Mouse (Mus musculus): Measurements from ENCODE around the gene Sec14l5.

Sec14l5 gene

GRCm38 (mm10) chr16:5147037-5147385 is at the start of gene Sec14l5:
TSS of gene Sec14l5 (plus strand) at chr16:5147109.
- DNase-seq (ENCODE audit: low read depth), result no peak

- DNase-seq (ENCODE audit: low read depth), result no peak
These were observed 45.9 kb upstream of the Sec14l5 start for GRCm38 (mm10) chr16:5101000-5101399.

DNA sequence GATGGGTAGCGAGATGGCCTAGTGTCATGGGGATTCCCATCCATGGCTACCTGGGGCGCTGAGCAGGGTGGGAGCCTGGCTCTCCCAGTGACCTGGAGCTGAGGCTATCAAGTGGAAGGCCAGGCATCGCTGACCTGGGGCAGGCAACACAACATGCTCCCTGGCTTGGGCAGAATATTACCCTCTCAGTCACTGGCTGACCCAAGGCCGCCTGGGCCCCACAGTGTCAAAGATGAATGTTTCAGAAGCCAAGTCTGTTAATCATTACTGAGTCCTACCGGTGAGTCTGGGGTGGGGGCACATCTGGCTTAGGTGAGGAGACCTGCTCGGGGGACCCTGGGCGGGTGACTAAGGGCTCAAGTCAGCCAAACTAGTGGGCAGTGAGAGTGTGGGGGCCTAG is 37.0 kb upstream of the Sec14l5 start:
- no peak for DNase-seq (ENCODE audit: low read depth)

DNA sequence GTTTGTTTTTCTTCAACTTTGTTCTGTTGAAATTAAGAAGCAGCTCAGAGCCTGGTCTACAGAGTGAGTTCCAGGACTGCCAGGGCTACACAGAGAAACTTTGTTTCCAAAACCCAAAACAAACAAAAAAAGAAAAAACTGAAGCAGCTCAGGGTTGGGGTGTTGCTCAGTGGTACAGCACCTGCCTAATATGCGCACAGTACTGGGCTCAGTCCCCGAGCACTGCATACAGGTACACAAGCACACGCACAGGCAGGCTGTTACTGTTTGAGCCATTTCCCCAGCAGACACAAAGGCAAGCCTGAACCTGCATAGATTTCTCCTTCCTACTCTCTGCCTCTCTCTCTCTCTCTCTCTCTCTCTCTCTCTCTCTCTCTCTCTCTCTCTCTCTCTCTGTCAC is 35.9 kb upstream of the Sec14l5 start:
- no peak for DNase-seq (ENCODE audit: low read depth)

- no peak for DNase-seq (ENCODE audit: low read depth)
These were observed 33.8 kb upstream of the Sec14l5 start for GRCm38 (mm10) chr16:5113002-5113550.

GRCm38 (mm10) chr16:5113582-5113981 is 33.3 kb upstream of the Sec14l5 start:
- no peak for DNase-seq (ENCODE audit: low read depth)

DNA sequence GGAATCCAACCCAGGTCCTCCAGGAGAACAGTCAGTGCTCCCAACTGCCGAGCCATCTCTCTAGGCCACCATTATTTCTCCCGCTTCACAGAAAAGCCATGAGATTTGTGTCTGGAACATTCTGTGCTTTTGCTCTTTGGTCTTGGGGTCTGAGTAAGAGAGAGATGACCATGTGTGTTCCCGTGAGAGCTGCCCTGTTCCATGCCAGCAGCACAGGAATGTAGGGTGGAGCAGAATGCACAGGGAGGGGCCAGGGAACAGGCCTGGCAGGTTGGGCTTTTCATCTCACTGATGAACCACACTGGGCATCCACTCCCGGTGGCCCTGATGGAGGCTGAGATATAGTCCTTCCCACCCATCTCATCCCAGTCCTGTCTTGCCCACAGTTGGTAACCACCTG is 27.5 kb upstream of the Sec14l5 start:
- DNase-seq (ENCODE audit: low read depth), result no peak

DNA sequence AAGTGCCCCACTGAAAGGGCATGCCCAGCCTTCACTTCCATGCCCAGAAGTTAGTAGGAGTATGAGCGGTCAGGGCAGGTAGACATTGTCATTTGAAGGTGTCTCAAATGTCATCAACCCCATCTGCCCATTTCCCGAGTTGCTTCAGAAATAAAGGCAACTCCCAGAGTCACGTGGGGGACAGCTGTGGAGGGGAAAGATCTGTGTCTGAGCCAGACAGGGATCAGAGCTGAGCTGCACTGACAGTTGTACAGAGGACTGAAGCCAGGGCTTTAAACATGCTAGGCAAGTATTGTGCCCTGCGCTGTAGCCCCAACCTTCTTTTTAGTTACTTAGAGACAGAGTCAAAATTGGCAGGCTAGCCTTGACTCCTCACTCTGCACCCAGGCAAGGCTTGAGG is 27.1 kb upstream of the Sec14l5 start:
- no peak for DNase-seq (ENCODE audit: low read depth)

DNA sequence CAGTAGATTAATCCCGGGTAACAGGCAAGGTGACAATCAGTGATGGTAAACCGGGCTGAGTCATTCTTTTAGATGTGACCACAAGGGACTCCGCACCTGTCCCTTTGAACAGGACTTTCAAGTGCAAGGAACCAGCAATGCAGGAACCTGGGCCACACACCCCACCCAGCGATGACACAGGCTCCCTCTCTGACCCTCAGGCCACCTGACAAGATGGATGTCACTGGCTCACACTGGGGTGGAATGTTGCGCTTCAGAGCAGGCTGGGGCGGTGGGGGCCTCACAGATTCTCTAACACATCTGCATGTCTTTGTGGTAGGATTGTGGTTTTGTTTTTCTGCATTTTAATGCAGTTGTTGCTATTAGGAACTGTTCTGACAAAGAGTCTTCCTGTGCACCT is 23.4 kb upstream of the Sec14l5 start:
- no peak for DNase-seq (ENCODE audit: low read depth)

DNA sequence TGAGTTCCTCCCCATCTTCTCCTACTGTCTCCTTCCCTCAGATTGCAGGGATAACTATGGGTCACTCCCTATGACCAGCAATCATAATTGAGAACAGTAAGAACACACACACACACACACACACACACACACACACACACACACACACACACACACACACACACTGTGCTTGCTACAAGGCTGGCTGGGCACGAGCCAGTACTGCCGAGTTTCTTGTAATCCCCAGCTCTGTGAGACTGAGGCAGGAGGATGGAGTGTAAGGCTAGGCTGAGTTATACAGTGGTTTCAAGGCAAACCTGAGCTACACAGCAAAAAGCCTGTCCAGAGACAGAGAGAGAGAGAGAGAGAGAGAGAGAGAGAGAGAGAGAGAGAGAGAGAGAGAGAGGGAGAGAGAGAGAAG is 16.7 kb upstream of the Sec14l5 start:
- DNase-seq (ENCODE audit: low read depth), result no peak

DNA sequence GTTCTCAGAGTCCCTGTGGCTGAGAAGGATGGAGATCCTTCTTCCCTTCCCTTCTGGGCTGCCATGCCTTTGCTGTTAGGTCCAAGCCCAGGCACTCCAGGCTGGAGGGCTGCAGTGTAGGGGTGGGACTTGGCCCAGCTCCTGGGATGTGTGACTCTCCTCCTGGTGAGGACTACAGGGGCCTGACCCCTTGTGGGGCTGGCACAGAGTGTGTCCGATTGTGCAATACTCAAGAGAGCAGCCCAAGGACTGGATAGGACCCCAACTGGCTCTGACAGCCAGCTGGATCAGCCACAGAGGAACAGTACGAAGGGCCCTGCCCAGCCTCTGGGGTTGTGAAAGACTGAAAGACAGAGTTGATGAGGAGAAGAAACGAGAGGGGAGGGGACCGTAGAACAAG is 16.1 kb upstream of the Sec14l5 start:
- peak; percentile 60 for DNase-seq (ENCODE audit: low read depth)

GRCm38 (mm10) chr16:5131251-5131922 is 15.5 kb upstream of the Sec14l5 start:
- no peak for DNase-seq (ENCODE audit: low read depth)

DNA sequence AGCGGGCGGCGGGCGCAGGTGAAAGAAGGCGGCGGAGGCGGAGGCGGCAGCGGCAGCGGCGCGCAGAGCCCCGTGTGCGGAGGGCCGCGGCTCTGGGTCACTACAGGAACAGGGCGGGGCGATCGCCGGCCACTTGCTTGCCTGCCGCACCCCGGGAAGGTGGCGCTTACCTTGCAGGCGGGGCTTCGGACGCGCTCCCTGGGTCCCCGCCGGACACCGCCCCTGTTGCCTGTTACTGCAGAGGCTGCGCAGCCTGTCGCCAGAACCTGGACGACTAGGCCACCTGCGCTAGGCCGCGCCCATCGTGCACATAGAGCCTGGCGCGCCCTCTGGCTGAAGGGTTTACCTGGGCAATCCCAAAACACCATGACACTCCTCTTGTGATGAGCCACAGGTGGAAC is 14.5 kb upstream of the Sec14l5 start, which contains the start of gene Ppl:
TSS of gene Ppl (minus strand) at position 21 of the 401 bp plus-strand sequence.
- DNase-seq (ENCODE audit: low read depth), result no peak

- peak; percentile 49 for DNase-seq (ENCODE audit: low read depth)
These were observed 12.1 kb upstream of the Sec14l5 start for GRCm38 (mm10) chr16:5134623-5135330.

GRCm38 (mm10) chr16:5135551-5136261 is 11.2 kb upstream of the Sec14l5 start:
- peak; percentile 54 for DNase-seq (ENCODE audit: low read depth)

DNA sequence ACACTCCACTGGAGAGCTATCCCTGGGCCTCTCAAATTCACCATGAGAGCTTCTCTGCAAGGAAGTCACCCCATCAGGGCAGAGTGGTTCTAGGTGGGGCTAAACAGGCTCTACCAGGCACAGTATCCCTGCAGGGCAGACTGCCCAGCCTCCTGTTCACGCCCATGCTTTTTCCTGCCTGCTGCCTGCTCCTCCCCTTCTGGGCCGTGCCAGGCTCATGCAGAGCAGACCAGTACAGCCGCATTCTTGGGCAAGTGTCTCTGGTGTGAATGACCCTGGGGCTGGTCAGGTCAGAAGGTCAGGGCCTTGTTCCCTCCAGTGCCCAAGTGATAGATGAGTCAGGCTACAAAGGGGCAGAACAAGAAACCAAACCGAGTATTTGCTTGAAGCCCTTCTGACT is 10.4 kb upstream of the Sec14l5 start:
- DNase-seq (ENCODE audit: low read depth), result peak; percentile 70

DNA sequence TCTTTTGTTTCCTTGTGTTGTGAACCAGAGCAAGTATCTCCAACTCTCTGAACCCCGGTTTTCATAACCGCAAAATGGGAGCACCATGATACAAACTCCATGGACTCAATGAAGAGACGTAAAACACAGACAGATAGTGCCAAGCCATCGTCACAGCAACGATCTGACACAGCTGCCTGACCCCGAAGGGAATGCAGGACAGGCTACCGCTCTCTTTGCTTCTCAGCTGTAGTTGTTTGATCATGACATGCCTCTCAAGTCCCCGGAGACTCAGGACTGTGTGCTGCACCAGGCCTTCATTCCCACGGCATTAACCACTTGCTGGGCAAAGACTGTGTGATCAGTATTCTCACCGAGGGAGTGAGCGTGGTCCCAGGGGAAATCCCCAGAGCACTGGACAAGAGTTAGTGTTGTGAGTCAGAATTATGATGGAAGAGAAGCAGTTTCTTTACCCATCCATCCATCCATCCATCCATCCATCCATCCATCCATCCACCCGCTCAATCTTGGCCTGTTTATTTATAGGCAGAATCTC is 9.8 kb upstream of the Sec14l5 start:
- DNase-seq (ENCODE audit: low read depth), result no peak

- peak; percentile 57 for DNase-seq (ENCODE audit: low read depth)
These were observed 7.2 kb upstream of the Sec14l5 start for GRCm38 (mm10) chr16:5139741-5140140.

GRCm38 (mm10) chr16:5145570-5145969 is 1.3 kb upstream of the Sec14l5 start:
- DNase-seq (ENCODE audit: low read depth), result peak; percentile 45

DNA sequence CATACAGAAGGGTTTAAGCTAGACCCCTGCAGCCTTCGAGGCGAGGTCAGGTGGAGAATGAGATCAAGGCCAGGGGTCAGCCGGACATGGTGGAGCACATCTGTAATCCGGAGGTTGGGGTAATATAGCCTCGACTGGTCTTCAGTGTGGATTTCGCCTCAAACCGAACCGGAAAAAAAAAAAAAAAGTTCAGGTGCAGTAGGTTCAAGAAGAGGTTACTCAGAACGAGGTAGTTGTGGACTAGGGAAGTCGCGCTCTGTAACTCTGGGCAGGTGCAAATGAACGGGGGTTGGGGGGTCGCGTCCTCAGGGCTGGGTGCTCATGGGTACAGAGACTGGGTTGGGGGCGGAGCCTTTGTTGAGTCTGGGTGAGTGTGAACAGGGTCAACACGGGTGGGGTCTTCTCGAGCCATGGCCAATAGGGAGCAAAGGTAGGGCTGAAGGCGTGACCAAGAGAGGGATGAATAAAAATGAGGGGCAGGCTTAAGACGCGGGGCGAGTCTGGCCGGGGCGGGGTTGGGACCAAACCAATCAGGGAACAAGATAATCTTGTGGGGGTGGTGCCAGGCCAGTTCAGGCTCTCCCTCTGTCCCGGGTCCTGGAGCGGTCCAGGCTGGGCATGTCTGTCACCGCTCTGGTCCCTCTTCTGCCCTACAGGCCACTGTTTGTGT is 407 bp upstream of the Sec14l5 start:
- DNase-seq (ENCODE audit: low read depth), result no peak

DNA sequence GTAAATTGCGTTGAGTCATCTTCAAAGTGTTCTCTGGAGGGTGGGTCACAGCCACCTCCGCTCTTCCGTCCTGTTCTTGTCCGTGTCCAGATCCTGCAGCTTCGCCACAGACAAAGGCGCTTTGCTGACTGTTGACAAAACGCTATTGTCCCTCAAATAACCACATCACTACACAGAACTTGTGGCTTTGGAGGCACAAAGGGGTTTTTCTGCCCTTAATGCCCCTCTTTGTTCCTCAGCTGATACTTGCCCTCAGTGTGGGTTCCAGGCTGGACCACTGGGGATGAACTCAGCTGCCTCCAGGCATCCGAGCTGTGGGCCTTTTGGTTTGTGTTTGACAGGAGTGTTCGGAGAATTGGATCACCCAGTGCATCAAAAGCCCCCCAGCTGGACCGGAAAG is 3.6 kb downstream of the Sec14l5 start:
- no peak for DNase-seq (ENCODE audit: low read depth)
